Mouse (Mus musculus) embryonic facial prominence, embryonic 15.5 days (tissue): ENCODE measurements around the gene Rnf220. TPM values are rescaled to one million over a fixed set of nuclear protein-coding genes. Genes with fewer than 3 reads are reported as not detected.

Experiments
- ATAC-seq: fragments of 200-750 bp; cut with Nextera tagmentation; 2 replicates; pipeline ENCODE4 v1.8.0; 2017; ENCODE audit warnings: low read depth, moderate TSS enrichment; ENCODE audit not compliant: insufficient number of reproducible peaks, low FRiP score, low TSS enrichment
- H3K27ac ChIP-seq: fragments of 300-500 bp; sonication (generic); replicated peaks from 2 replicates; pipeline ENCODE4 v1.5.1; 2015; ENCODE audit warnings: mild to moderate bottlenecking, inconsistent platforms
- H3K27me3 ChIP-seq: fragments of 300-500 bp; sonication (generic); 2 replicates; pipeline ENCODE4 v1.6.1; 2015; ENCODE audit warnings: inconsistent platforms
- H3K36me3 ChIP-seq: fragments of 300-500 bp; sonication (generic); 2 replicates; pipeline ENCODE4 v1.6.1; 2015; ENCODE audit warnings: mild to moderate bottlenecking, inconsistent platforms
- H3K4me1 ChIP-seq: fragments of 300-500 bp; sonication (generic); 2 replicates; pipeline ENCODE4 v1.6.1; 2015; ENCODE audit warnings: inconsistent platforms
- H3K4me2 ChIP-seq: fragments of 300-500 bp; sonication (generic); replicated peaks from 2 replicates; pipeline ENCODE4 v1.6.1; 2015; ENCODE audit warnings: mild to moderate bottlenecking, inconsistent platforms
- H3K4me3 ChIP-seq: fragments of 300-500 bp; sonication (generic); replicated peaks from 2 replicates; pipeline ENCODE4 v1.5.1; 2015; ENCODE audit warnings: mild to moderate bottlenecking, inconsistent platforms
- H3K9ac ChIP-seq: fragments of 300-500 bp; sonication (generic); 2 replicates; pipeline ENCODE4 v1.6.1; 2015; ENCODE audit warnings: inconsistent platforms
- H3K9me3 ChIP-seq: fragments of 300-500 bp; sonication (generic); replicated peaks from 2 replicates; pipeline ENCODE4 v1.6.1; 2016; ENCODE audit warnings: inconsistent platforms
- WGBS: fragments of 180-500 bp; shearing (Covaris S2); methylation state at CpG from one replicate; pipeline ENCODE4 v1.1.7; 2015; 5-methylcytosine and 5-hydroxymethylcytosine counted together
- polyA plus RNA-seq: library from polyadenylated mRNA; unstranded; fragments of >200 nt; fragmentation: Nextera tagmentation; extraction: Ambion mirVana; gene quantifications from 2 replicates; pipeline ENCODE4 v1.2.1, GENCODE M21; 2015

Gene Rnf220
- polyA plus RNA-seq, 1 experiment from 2014 or later: 77.6 TPM

DNA sequence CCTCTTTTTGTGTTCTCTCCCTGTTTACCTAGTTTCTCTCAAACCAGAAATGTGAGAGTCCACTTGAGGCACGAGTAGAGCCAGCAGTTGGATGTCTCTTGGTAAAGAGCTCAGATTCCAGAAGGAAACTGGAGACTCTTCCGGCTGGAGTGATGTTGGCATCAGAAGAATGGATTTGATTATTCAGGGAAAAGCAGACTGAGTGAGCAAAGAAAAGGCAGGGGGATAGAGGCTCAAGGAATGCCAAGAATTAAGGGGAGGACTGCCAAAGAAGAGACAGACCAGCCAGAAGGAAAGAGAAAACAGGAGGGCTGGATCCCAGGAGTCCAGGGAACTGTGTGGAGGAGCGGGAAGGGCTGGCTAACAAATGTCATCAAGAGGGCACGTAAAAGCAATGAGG lies 261.0 kb downstream of the Rnf220 start:
- H3K27ac ChIP-seq: peak overlapping the region; percentile 76
- peaks cover 19% of the 10 kb centered on the region for H3K4me1 ChIP-seq
- H3K36me3 ChIP-seq: no peaks in the 10 kb centered on the region
- H3K4me3 ChIP-seq: no peak overlapping the region
- H3K27me3 ChIP-seq: no peaks in the 10 kb centered on the region
- no peaks in the 10 kb centered on the region for H3K9me3 ChIP-seq
- ATAC-seq: peak; percentile 65
- H3K4me2 ChIP-seq: no peak overlapping the region
- WGBS: 30% methylated on average over 4 of the region's 4 CpGs
- no peak overlapping the region for H3K9ac ChIP-seq

DNA sequence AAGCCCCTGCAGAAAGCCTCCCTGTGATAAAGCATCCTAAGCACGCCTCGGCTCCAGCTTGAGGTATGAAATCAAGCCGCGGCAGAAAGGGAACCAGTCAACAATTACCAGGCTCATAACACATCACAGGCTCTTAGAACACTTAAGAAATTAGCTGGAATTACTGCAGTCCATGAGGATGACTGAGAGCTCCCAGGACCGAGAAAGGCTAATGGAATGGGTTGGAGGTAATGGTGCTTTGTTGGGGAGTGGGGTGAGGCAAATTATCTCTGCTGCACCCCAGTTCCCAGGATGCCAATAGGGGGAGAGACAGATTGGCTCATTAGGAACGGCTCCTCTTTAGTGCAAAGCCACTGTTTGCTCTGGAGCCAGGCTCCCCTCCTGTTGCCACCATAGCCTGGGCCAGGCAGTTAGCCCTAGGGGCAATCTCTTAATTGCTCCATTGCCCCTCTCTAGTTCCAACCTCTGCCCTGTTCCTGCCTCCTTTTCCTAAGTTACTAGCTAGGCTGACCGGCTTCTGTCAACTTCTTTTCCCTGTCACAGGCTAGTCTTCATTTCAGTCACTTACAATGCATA lies 262.6 kb downstream of the Rnf220 start:
- Histone ChIP-seq H3K36me3 (no peaks in the 10 kb centered on the region), H3K27me3 (no peaks in the 10 kb centered on the region), H3K9me3 (no peaks in the 10 kb centered on the region), H3K4me2 (no peak overlapping the region), H3K4me1 (peaks cover 12% of the 10 kb centered on the region), H3K9ac (no peak overlapping the region), H3K4me3 (no peak overlapping the region), H3K27ac (no peak overlapping the region)
- 38% methylated on average over 7 of the region's 7 CpGs for WGBS
- ATAC-seq: no peak

DNA sequence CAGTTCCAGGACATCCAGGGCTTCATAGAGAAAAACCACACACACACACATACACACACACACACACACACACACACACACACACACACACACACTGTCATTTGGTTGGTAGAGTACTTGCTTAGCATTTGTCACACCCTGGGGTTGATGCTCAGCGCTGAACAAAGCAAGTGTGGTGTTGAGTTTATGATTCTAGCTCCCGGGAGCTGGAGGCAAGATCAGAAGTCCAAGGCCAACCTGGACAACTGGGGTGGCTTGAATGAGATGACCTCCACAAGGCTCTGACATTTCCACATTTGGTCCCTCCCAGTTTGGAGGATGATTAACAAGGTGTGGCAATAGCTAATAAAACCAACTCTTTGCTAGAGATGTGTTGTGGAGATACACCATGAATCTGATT lies 265.6 kb downstream of the Rnf220 start:
- no peaks in the 10 kb centered on the region for H3K36me3 ChIP-seq
- no peaks in the 10 kb centered on the region for H3K9me3 ChIP-seq
- no peak overlapping the region for H3K4me3 ChIP-seq
- H3K4me1 ChIP-seq: peaks cover 10% of the 10 kb centered on the region
- H3K27me3 ChIP-seq: no peaks in the 10 kb centered on the region
- WGBS: 71% methylated on average over 2 of the region's 2 CpGs
- no peak overlapping the region for H3K9ac ChIP-seq
- no peak overlapping the region for H3K4me2 ChIP-seq
- H3K27ac ChIP-seq: no peak overlapping the region
- no peak for ATAC-seq

GRCm38 (mm10) chr4:117230331-117230730 lies 266.5 kb downstream of the Rnf220 start:
- 48% methylated on average over 10 of the region's 10 CpGs for WGBS
- Histone ChIP-seq H3K9ac (no peak overlapping the region), H3K9me3 (no peaks in the 10 kb centered on the region), H3K4me1 (0 out of 2 replicates have a peak, but pooled peaks cover 7% of the 10 kb centered on the region), H3K27ac (no peak overlapping the region), H3K27me3 (no peaks in the 10 kb centered on the region), H3K4me3 (no peak overlapping the region), H3K36me3 (no peaks in the 10 kb centered on the region), H3K4me2 (no peak overlapping the region)
- no peak for ATAC-seq

- H3K4me1 ChIP-seq: 0 out of 2 replicates have a peak, but pooled peaks cover 7% of the 10 kb centered on the region
- H3K4me3 ChIP-seq: no peak overlapping the region
- H3K9ac ChIP-seq: no peak overlapping the region
- ATAC-seq: no peak
- no peak overlapping the region for H3K27ac ChIP-seq
- H3K36me3 ChIP-seq: no peaks in the 10 kb centered on the region
- no peak overlapping the region for H3K4me2 ChIP-seq
- H3K27me3 ChIP-seq: no peaks in the 10 kb centered on the region
- WGBS: 64% methylated on average over 15 of the region's 15 CpGs
- H3K9me3 ChIP-seq: no peaks in the 10 kb centered on the region
These were observed 267.3 kb downstream of the Rnf220 start for GRCm38 (mm10) chr4:117229590-117229989.

- Histone ChIP-seq H3K9ac (no peak overlapping the region), H3K4me3 (no peak overlapping the region), H3K4me2 (no peak overlapping the region), H3K9me3 (no peaks in the 10 kb centered on the region), H3K4me1 (0 out of 2 replicates have a peak, but pooled peaks cover 10% of the 10 kb centered on the region), H3K36me3 (no peaks in the 10 kb centered on the region), H3K27ac (no peak overlapping the region), H3K27me3 (no peaks in the 10 kb centered on the region)
- ATAC-seq: no peak
These were observed 271.6 kb downstream of the Rnf220 start for GRCm38 (mm10) chr4:117225250-117225649.

DNA sequence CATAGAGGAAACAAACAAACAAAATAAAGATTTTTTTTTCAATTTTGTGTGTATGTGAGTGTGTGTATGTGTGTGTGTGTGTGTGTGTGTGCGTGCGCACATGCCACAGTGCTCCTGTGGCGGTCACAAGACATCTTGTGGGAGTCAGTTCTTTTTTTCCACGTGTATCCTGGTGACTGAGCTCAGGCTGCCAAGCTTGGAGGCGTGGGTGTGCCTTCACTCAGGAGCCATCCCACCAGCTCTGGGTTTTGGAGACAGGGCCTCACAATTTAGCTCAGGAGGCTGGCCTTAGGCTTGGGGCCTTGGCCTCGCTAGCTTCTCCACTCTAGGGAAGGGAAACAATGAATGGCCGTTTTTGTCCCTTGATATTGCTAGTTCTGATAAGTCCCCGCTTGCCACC lies 272.7 kb downstream of the Rnf220 start:
- H3K4me3 ChIP-seq: no peak overlapping the region
- H3K27me3 ChIP-seq: no peaks in the 10 kb centered on the region
- H3K36me3 ChIP-seq: no peaks in the 10 kb centered on the region
- no peaks in the 10 kb centered on the region for H3K9me3 ChIP-seq
- no peak overlapping the region for H3K27ac ChIP-seq
- H3K4me1 ChIP-seq: 0 out of 2 replicates have a peak, but pooled peaks cover 4% of the 10 kb centered on the region
- 72% methylated on average over 8 of the region's 8 CpGs for WGBS
- H3K9ac ChIP-seq: no peak overlapping the region
- ATAC-seq: no peak
- H3K4me2 ChIP-seq: no peak overlapping the region

DNA sequence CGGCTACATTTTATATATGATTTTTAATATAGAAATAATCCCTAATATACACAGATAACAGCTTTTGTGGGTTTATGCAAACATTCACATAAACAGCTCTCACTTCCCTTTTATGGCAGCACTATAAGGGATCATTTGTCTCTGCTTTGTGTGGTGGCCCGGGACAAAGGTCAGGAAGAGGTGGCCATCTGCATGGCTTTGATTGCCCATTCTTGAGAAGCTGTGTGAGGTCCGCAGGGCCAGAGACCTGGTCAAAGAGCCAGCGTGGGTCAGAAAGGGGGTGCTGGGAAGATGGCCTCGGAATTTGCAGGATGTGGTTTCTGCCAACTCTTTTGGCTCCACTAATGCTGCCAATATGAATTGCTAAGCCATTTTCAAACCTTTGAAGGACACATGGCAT lies 273.9 kb downstream of the Rnf220 start:
- H3K4me1 ChIP-seq: 0 out of 2 replicates have a peak, but pooled peaks cover 8% of the 10 kb centered on the region
- no peak overlapping the region for H3K9ac ChIP-seq
- no peak overlapping the region for H3K4me2 ChIP-seq
- H3K4me3 ChIP-seq: no peak overlapping the region
- no peaks in the 10 kb centered on the region for H3K9me3 ChIP-seq
- no peak overlapping the region for H3K27ac ChIP-seq
- H3K27me3 ChIP-seq: no peaks in the 10 kb centered on the region
- WGBS: 47% methylated on average over 5 of the region's 5 CpGs
- H3K36me3 ChIP-seq: no peaks in the 10 kb centered on the region
- ATAC-seq: no peak

DNA sequence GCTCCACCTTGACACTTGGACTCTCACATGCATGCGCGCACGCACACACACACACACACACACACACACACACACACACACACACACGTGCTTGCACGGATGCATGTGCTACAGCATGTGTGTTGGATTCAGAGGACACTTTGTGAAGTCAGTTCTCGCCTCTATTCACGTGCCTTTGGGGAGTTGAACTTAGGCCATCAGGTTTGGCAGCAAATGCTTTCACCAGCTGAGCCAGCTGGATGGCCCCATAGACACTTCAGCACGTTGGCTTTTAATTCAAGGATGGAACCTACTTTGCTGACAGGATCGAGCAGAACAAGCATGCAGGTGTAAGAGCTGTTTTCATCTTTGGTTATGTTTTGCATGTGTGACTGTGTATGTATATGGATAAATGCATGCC lies 275.0 kb downstream of the Rnf220 start:
- no peaks in the 10 kb centered on the region for H3K36me3 ChIP-seq
- no peak overlapping the region for H3K9ac ChIP-seq
- no peaks in the 10 kb centered on the region for H3K9me3 ChIP-seq
- H3K4me3 ChIP-seq: no peak overlapping the region
- no peak overlapping the region for H3K27ac ChIP-seq
- H3K4me1 ChIP-seq: peaks cover 16% of the 10 kb centered on the region
- WGBS: 82% methylated on average over 9 of the region's 9 CpGs
- H3K4me2 ChIP-seq: no peak overlapping the region
- no peaks in the 10 kb centered on the region for H3K27me3 ChIP-seq
- ATAC-seq: no peak

Other genes with a start within 250 kb of the Rnf220 start
- 22.1 and 24.6 TPM in 2 replicates for gene Tmem53, start 245.1 kb downstream of the Rnf220 start, polyA plus RNA-seq
- 3.2 and 5.7 TPM in 2 replicates for gene Armh1, start 244.9 kb downstream of the Rnf220 start, polyA plus RNA-seq
- gene Eri3, start 53.3 kb upstream of the Rnf220 start, polyA plus RNA-seq: 159 and 169 TPM in 2 replicates
- 53.4 and 57.3 TPM in 2 replicates for gene Dmap1, start 185.2 kb upstream of the Rnf220 start, polyA plus RNA-seq
- not detected in 2 replicates for gene Gm12845, start 227.4 kb upstream of the Rnf220 start, polyA plus RNA-seq